Mouse (Mus musculus): ENCODE results near the gene Cdk19. TPM values are rescaled to one million over a fixed set of nuclear protein-coding genes. Genes with fewer than 3 reads are reported as not detected.
"Not testable (repeated sequence)": the region's sequence is repeated elsewhere in the genome, so short reads cannot be mapped to it uniquely, and the experiment has no call there.

Gene Cdk19
- polyA plus RNA-seq, 1 experiment from 2014 or later, result 7.2 TPM

GRCm38 (mm10) chr10:40529617-40530016, 190.3 kb downstream of the Cdk19 start:
- no peak overlapping the region for H3K4me2 ChIP-seq (ENCODE audit: low read length)
- H3K27me3 ChIP-seq (ENCODE audit: control insufficient read depth, insufficient read depth, low read depth, low read length), result no peaks in the 10 kb centered on the region
- H3K9ac ChIP-seq (ENCODE audit: low read depth, low read length), result no peak overlapping the region
- H3K9me3 ChIP-seq (replicated peaks; ENCODE audit: control insufficient read depth, low read length, poor library complexity, severe bottlenecking), result no peaks in the 10 kb centered on the region; the same call in 1 of the 2 replicates
- ATAC-seq, result no peak
- H3K4me3 ChIP-seq (ENCODE audit: low read depth, low read length), result no peak overlapping the region
- no peak overlapping the region for H3K27ac ChIP-seq (ENCODE audit: low read length)
- whole genome bisulfite sequencing, result 57% methylated on average over 6 of the region's 6 CpGs
- no peaks in the 10 kb centered on the region for H3K4me1 ChIP-seq (ENCODE audit: control insufficient read depth, insufficient read depth, low read length)
- no peaks in the 10 kb centered on the region for H3K36me3 ChIP-seq (ENCODE audit: control insufficient read depth, insufficient read depth, low read length)

- H3K36me3 ChIP-seq (ENCODE audit: control insufficient read depth, insufficient read depth, low read length), result no peaks in the 10 kb centered on the region
- H3K4me1 ChIP-seq (ENCODE audit: control insufficient read depth, insufficient read depth, low read length), result no peaks in the 10 kb centered on the region
- H3K9ac ChIP-seq (ENCODE audit: low read depth, low read length), result no peak overlapping the region
- WGBS, result 67% methylated on average over 3 of the region's 3 CpGs
- no peaks in the 10 kb centered on the region; the same call in 1 of the 2 replicates for H3K9me3 ChIP-seq (replicated peaks; ENCODE audit: control insufficient read depth, low read length, poor library complexity, severe bottlenecking)
- H3K27me3 ChIP-seq (ENCODE audit: control insufficient read depth, insufficient read depth, low read depth, low read length), result no peaks in the 10 kb centered on the region
- no peak for ATAC-seq
- H3K27ac ChIP-seq (ENCODE audit: low read length), result no peak overlapping the region
- H3K4me3 ChIP-seq (ENCODE audit: low read depth, low read length), result no peak overlapping the region
- no peak overlapping the region for H3K4me2 ChIP-seq (ENCODE audit: low read length)
Observed at GRCm38 (mm10) chr10:40530661-40531060, 191.3 kb downstream of the Cdk19 start.

GRCm38 (mm10) chr10:40532586-40532985, 193.2 kb downstream of the Cdk19 start:
- 90% methylated on average over 4 of the region's 4 CpGs for WGBS

More at GRCm38 (mm10) chr10:40532586-40532985, 193.2 kb downstream of the Cdk19 start:
- H3K4me2 ChIP-seq (ENCODE audit: low read length); H3K4me3 ChIP-seq (ENCODE audit: low read depth, low read length); H3K9me3 ChIP-seq (replicated peaks; ENCODE audit: control insufficient read depth, low read length, poor library complexity, severe bottlenecking); H3K36me3 ChIP-seq (ENCODE audit: control insufficient read depth, insufficient read depth, low read length); H3K9ac ChIP-seq (ENCODE audit: low read depth, low read length); H3K27me3 ChIP-seq (ENCODE audit: control insufficient read depth, insufficient read depth, low read depth, low read length); ATAC-seq; H3K4me1 ChIP-seq (ENCODE audit: control insufficient read depth, insufficient read depth, low read length); H3K27ac ChIP-seq (ENCODE audit: low read length): not testable (repeated sequence)

Other genes starting within 250 kb of the Cdk19 start
- gene Slc16a10, start 197.3 kb upstream of the Cdk19 start, polyA plus RNA-seq (2015; fragmentation: Nextera tagmentation; extraction: Ambion mirVana), result 1.9 and 4.1 TPM in 2 replicates
- gene Rpf2, start 92.5 kb upstream of the Cdk19 start, polyA plus RNA-seq (2015; fragmentation: Nextera tagmentation; extraction: Ambion mirVana), result 64.8 and 68.8 TPM in 2 replicates
- gene Gtf3c6, start 81.5 kb upstream of the Cdk19 start, polyA plus RNA-seq (2015; fragmentation: Nextera tagmentation; extraction: Ambion mirVana), result 73.7 and 86.3 TPM in 2 replicates
- 40.8 and 41.9 TPM in 2 replicates for gene Amd1, start 37.4 kb upstream of the Cdk19 start, polyA plus RNA-seq (2015; fragmentation: Nextera tagmentation; extraction: Ambion mirVana)
- not detected in 2 replicates for gene Slc22a16, start 230.8 kb downstream of the Cdk19 start, polyA plus RNA-seq (2015; fragmentation: Nextera tagmentation; extraction: Ambion mirVana)

Measured in midbrain, embryonic 16.5 days (tissue).